Mouse (Mus musculus) leukemia stem cell, adult 10-12 weeks (primary cell): ENCODE measurements around the gene Rbm26. TPM values are rescaled to one million over a fixed set of nuclear protein-coding genes. Genes with fewer than 3 reads are reported as not detected.

ENCODE experiments used
- polyA plus RNA-seq: library from polyadenylated mRNA; stranded (reverse); fragments of >175 nt; gene quantifications from 2 replicates; pipeline ENCODE4 v1.2.3, GENCODE M21; 2012; ENCODE audit warnings: low replicate concordance

Gene Rbm26
- polyA plus RNA-seq = 7.6 and 13.5 TPM in 2 replicates

DNA sequence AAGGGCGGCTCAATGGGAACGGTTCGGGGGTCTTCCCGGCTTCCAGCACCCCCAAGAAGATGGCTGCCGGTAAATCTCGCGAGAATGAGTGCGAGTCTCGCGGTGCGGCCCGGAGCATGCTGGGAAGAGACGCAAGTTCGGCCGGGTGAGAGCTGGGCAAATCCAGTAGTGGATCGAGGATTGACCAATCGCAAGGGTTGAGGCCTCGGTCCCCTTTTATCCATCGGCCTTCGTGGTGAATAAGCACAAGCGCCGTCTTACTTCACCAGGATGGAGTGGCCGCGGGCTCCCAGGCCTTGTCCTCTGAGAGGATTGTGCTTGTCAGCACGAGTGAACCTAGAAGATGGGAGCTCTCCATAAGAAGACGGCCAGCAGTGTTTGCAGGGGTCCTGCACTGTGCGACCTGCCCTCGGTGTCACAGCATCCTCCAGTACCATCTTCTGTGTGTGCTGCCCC lies at the start of gene Rbm26:
Gene Rbm26, minus strand, starts transcription at position 90 of the 456 bp plus-strand sequence.

Other genes starting within 250 kb of the Rbm26 start
- 7.9 and 10.0 TPM in 2 replicates for gene Ndfip2, start 81.2 kb upstream of the Rbm26 start, polyA plus RNA-seq